Mouse (Mus musculus) small intestine, adult 2 months (tissue): ENCODE results near the gene Ccdc163. TPM values are rescaled to one million over a fixed set of nuclear protein-coding genes. Genes with fewer than 3 reads are reported as not detected.
A peak's percentile ranks its signal among the peaks of the same experiment; 100 is the strongest.
"Not testable (repeated sequence)": the region's sequence is repeated elsewhere in the genome, so short reads cannot be mapped to it uniquely, and the experiment has no call there.

Experiments
- H3K27ac ChIP-seq: fragments of 200-500 bp; 2 replicates; pipeline ENCODE4 v1.5.1; 2012; ENCODE audit warnings: low read depth, low read length, control low read depth, inconsistent platforms; ENCODE audit not compliant: insufficient read depth
- H3K27me3 ChIP-seq: fragments of 200-500 bp; 2 replicates; pipeline ENCODE4 v1.6.1; 2012; ENCODE audit warnings: mild to moderate bottlenecking, moderate library complexity, low read length, inconsistent platforms; ENCODE audit not compliant: control insufficient read depth, insufficient read depth
- H3K36me3 ChIP-seq: fragments of 200-500 bp; 2 replicates; pipeline ENCODE4 v1.6.1; 2012; ENCODE audit warnings: mild to moderate bottlenecking, low read length, control low read depth, inconsistent platforms; ENCODE audit not compliant: control insufficient read depth, insufficient read depth
- H3K4me1 ChIP-seq: fragments of 200-500 bp; 2 replicates; pipeline ENCODE4 v1.6.1; 2012; ENCODE audit warnings: low read length, inconsistent platforms, mixed read lengths; ENCODE audit not compliant: control insufficient read depth, insufficient read depth, insufficient read length
- H3K4me3 ChIP-seq: fragments of 200-500 bp; 2 replicates; pipeline ENCODE4 v1.5.1; 2012; ENCODE audit warnings: low read depth, mild to moderate bottlenecking, control low read depth, inconsistent platforms, low read length, moderate library complexity
- CTCF ChIP-seq: fragments of 200-500 bp; IDR thresholded peaks from 2 replicates; pipeline ENCODE4 v1.5.1; 2012; ENCODE audit warnings: low read depth, mild to moderate bottlenecking, control low read depth, inconsistent platforms, low read length, moderate library complexity, mixed read lengths; ENCODE audit not compliant: insufficient replicate concordance, insufficient read length; ENCODE audit errors: extremely low read depth
- POLR2A ChIP-seq: fragments of 200-500 bp; IDR thresholded peaks from 2 replicates; pipeline ENCODE4 v1.6.1; 2012; ENCODE audit warnings: low read depth, mild to moderate bottlenecking, control low read depth, inconsistent platforms, low read length, moderate library complexity
- WGBS: fragments of 180-500 bp; shearing (Covaris S2); methylation state at CpG from one replicate; pipeline ENCODE4 v1.1.7; 2018; 5-methylcytosine and 5-hydroxymethylcytosine counted together
- polyA plus RNA-seq: library from polyadenylated mRNA; depleted of rRNA; stranded (reverse); fragments of >200 nt; gene quantifications from 2 replicates; pipeline ENCODE4 v1.2.3, GENCODE M21; 2012

Ccdc163 gene
- polyA plus RNA-seq, 1 experiment: 8.9 TPM

DNA sequence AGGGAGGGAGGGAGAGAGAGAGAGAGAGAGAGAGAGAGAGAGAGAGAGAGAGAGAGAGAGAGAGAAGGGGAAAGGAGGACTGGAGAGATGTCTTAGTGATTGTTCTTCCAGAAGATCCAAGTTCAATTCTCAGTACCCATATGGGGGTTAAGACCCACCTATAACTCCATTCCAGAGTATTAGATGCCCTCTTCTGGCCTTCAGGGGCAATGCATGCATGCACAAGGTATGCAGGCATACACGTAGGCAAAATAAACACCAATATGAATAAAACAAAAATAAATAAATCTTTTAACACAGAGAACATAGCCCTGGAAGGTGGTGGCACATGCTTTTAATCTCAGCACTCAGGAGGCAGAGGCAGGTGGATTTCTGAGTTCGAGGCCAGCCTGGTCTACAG, 39.0 kb upstream of the Ccdc163 start:
- peaks cover 5% of the 10 kb centered on the region; the same call in 1 of the 2 replicates for H3K4me1 ChIP-seq
- H3K4me3 ChIP-seq: no peak overlapping the region
- TF ChIP-seq POLR2A: no peak
- no peak for TF ChIP-seq CTCF
- H3K36me3 ChIP-seq: no peaks in the 10 kb centered on the region
- no peak overlapping the region for H3K27ac ChIP-seq
- H3K27me3 ChIP-seq: no peaks in the 10 kb centered on the region
- WGBS: 59% methylated on average over 2 of the region's 2 CpGs

DNA sequence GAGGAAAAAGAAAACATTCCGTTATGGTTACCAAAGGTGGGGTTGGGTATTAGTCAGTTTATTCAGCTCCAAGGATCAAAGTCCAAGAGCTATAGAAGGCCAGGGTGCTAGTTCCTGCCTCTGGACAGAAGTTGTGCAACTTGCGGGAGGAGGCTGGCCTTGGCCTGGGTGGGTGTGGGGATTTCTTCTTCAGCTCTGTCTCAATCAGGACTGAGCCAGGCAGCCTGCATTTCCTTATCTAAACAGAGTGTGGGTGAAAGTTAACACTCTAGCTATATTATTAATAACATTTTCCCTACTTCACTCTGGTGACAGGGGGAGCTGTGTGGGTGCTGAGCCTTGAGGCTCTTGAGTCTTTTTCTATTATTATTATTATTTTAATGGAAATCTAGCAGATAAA, 35.5 kb upstream of the Ccdc163 start:
- Histone ChIP-seq H3K4me1 (peaks cover 7% of the 10 kb centered on the region; the same call in 1 of the 2 replicates), H3K36me3 (no peaks in the 10 kb centered on the region), H3K4me3 (no peak overlapping the region), H3K27me3 (no peaks in the 10 kb centered on the region), H3K27ac (no peak overlapping the region)
- TF ChIP-seq CTCF: no peak
- 17% methylated on average over 2 of the region's 2 CpGs for WGBS

DNA sequence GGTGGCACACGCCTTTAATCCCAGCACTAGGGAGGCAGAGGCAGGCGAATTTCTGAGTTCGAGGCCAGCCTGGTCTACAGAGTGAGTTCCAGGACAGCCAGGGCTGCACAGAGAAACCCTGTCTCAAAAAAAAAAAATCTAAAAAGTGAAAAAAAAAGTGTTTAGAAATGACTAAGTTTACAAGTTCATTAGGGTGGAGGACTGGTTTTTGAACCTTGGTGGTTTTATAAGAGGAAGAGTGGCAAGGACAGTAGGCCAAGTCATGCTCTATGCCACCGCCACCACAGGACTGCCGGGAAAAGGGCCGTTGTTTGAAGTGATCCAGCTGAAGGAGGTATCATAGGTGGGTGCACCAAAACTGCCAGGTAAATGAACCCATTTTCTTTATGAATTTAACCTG, 33.5 kb upstream of the Ccdc163 start:
- WGBS: 83% methylated on average over 6 of the region's 6 CpGs
- H3K4me1 ChIP-seq, H3K36me3 ChIP-seq, H3K4me3 ChIP-seq, H3K27me3 ChIP-seq: not testable (repeated sequence)
- H3K27ac ChIP-seq: 0 out of 2 replicates have a peak overlapping the region, but pooled peaks have one; percentile 12

DNA sequence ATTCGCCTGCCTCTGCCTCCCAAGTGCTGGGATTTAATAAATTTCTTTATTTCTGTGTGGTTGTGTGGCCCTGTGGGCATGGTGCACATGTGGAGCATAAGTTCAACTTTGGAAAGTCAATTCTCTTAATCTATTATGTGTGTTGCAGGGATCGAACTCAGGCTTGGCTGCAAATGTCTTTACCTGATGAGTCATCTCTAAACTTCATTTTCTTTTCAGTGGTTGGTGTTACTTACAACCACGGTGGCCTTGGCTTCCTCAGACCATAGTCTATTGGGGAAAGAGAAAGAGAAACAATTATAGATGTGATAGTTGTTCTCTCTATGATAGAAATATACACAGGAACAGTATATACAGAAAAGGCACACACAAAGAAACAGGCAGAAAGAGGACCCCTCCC, 32.3 kb upstream of the Ccdc163 start:
- TF ChIP-seq POLR2A (no peak), CTCF (no peak)
- H3K4me3 ChIP-seq: no peak overlapping the region
- 50% methylated on average over 3 of the region's 3 CpGs for WGBS
- no peaks in the 10 kb centered on the region for H3K27me3 ChIP-seq
- no peak overlapping the region for H3K27ac ChIP-seq
- H3K36me3 ChIP-seq: no peaks in the 10 kb centered on the region
- H3K4me1 ChIP-seq: peaks cover 7% of the 10 kb centered on the region; the same call in 1 of the 2 replicates

DNA sequence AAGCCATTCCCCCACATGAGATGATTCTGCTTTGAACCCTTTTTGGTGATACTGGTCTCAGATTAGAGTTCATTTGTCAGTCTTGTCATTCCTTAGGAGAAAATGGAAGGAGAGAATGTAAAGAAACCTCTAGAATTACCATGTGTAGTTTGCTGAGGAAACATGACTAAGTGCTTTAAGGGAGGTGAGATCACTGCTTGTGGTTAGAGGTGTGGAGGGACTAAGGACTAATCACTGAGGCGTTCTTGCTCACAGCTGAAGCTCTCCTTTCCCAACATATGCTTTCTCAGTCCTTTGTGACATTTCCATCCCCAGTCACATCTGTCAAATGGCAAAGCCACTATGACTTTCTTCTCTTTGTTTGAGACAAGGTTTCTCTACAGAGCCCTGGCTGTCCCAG, 30.5 kb upstream of the Ccdc163 start:
- Histone ChIP-seq H3K27ac (no peak overlapping the region), H3K36me3 (no peaks in the 10 kb centered on the region), H3K4me3 (no peak overlapping the region), H3K4me1 (peaks cover 9% of the 10 kb centered on the region; the same call in 1 of the 2 replicates), H3K27me3 (no peaks in the 10 kb centered on the region)
- WGBS: 79% methylated on average over 1 of the region's 1 CpGs
- TF ChIP-seq POLR2A (no peak), CTCF (no peak)

DNA sequence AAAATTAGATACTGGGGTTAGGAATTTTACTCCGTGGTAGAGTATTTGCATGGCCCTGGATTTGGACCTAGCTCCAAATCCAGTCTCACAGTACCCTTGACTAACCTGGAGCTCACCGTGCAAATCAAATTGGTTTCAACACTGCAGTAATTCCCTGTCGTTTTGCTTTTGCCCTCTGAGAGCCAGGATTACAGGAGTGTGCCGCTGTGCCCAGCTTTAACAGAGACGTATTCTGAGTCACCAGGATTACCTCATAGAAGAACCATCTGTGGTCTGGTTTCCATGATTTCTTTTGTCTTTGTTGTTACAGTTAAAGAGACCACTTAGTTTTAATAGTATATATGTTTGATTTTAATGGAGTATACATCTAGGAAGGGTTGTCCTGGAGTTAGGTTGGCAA, 29.2 kb upstream of the Ccdc163 start:
- no peaks in the 10 kb centered on the region for H3K36me3 ChIP-seq
- peaks cover 9% of the 10 kb centered on the region; the same call in 1 of the 2 replicates for H3K4me1 ChIP-seq
- no peak for TF ChIP-seq CTCF
- TF ChIP-seq POLR2A: no peak
- 81% methylated on average over 5 of the region's 5 CpGs for WGBS
- no peaks in the 10 kb centered on the region for H3K27me3 ChIP-seq
- H3K27ac ChIP-seq: no peak overlapping the region
- H3K4me3 ChIP-seq: no peak overlapping the region

DNA sequence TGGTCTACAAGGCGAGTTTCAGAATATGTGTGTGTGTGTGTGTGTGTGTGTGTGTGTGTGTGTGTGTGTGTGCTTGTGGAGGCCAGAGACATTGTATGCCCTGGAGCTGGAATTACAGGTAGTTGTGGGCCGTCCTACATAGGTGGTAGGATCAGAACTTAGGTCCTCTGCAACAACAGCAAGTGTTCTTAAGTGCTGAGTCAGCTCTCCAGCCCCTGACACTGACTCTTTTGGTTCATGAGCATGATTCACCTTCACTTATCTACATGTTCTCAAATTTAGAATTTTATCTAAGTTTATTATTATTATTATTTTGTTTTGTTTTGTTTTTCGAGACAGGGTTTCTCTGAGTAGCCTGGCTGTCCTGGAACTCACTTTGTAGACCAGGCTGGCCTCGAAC, 27.8 kb upstream of the Ccdc163 start:
- H3K27ac ChIP-seq, H3K36me3 ChIP-seq, H3K4me3 ChIP-seq, H3K27me3 ChIP-seq: not testable (repeated sequence)
- H3K4me1 ChIP-seq: peaks cover 10% of the 10 kb centered on the region; the same call in 1 of the 2 replicates
- WGBS: 90% methylated on average over 4 of the region's 4 CpGs

DNA sequence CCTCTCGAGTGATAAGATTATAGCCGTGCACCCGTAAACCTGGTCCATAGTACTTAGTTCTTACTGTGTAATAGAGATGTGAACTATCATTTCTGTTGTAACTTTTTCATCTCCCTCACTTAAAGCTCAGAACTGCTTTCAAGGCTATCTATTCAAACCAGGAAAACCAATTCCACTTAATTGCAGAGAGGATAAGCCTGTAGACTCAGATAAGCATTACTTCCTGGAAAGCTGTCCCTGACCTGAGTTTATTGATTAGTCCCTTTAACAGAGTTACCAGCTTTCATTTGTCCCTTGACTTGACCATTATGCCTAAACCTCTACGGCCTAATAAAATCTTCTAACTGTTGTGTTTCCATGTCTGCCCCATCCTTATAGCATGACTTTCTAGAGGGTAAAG, 24.4 kb upstream of the Ccdc163 start:
- 24% methylated on average over 4 of the region's 4 CpGs for WGBS
- peak overlapping the region; percentile 91 for H3K27ac ChIP-seq
- TF ChIP-seq CTCF (no peak), POLR2A (no peak)
- no peaks in the 10 kb centered on the region for H3K27me3 ChIP-seq
- H3K4me1 ChIP-seq: peaks cover 10% of the 10 kb centered on the region; the same call in 1 of the 2 replicates
- peaks cover 11% of the 10 kb centered on the region for H3K36me3 ChIP-seq
- H3K4me3 ChIP-seq: no peak overlapping the region
